Mouse (Mus musculus) right cerebral cortex, postnatal 10 days (tissue): ENCODE results near the gene Rtp2.

ENCODE experiments used
- DNase-seq, 2 experiments: peaks; one replicate each; pipeline ENCODE4 v3.0.0; 2021; ENCODE audit warnings: low spot score in 2 of 2

The Rtp2 gene

DNA sequence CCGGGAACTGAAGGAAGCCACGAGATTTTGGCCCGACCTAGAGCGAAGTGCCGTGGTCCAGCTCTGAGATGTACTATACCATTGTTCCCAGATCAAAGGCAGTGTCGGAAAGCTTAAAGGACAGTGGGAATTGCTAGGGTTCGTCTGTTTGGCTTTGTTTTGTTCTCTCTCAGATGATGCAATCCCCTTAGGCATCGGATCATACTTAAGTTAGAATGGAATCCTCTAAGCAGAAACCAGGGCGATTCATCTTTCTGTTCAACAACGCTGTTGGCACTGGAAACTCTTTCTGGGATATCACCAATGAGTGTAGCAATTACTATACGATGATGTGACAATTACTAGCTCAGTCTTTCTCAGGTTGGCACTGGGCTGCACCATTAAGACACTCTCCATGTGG lies at the start of gene Rtp2:
Gene Rtp2, minus strand, starts transcription at position 101 of the 400 bp plus-strand sequence.
- DNase-seq, result no peak

DNA sequence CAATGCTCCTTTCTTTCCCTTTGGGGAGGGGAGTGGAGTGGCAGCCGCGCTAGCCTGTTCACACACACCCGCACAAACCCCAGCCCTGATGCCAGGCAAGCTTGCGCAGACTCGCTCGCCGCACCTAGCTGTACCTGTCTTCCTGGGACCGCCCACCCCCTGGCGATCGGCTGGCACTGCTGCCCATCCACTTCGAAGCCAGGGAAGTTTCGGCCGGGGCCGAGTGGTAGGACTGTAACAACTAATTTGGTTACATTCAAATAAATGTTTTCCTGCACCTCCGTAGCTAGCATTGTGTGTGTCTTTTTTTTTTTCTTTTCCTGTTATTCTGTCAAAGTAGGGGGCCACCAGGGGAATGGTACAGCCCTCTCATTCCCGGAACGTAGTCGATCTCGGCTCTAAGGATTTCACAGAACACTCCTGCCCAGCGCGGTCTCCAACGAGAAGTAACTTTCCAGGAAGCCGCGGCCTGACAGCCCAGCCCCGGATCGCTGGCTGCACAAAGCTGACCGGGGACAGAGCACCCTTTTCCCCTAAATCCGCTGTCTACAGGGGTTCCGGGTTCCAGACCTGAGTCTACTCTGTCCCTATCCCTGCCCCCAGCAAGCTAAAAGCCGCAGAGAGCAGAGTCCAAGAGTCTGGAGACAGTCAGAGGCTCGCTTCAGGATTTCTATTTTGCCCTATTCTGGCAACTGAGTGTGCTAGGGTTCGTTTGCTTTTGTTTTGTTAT lies 49.0 kb upstream of the Rtp2 start:
- DNase-seq, result peak in 1 of 2 experiments; percentile 51

DNA sequence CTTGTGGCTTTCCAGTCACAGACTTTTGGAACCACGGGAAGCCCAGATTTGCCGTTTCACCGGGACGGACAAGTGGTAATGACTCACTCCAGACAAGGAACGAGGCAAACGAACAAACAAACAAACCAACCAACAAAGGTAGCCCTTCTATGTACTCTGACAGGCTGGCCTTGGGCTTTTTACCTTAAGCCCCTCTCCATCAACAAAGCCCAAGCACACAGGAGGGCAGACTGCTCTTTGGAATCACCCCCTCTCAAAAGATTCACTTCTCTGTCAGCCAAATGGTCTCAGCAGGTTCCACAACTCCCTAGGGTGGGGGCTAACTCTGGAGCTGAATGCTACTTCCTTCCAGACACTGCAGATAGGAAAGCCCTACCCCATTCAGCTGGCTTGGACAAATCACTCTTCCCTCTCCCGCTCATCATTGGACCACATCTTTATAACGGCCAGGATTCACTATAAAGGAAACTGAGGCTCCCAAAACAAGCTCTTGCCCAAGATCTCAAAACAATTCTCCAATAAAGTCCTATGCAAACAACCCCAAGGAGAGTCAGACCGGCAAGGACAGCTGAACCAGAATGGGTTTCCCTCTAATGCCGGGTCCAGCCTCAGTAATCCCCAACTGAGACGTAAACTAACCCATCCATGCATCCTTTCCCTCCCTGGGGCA lies 48.1 kb upstream of the Rtp2 start:
- peak in 1 of 2 experiments; percentile 20 for DNase-seq

DNA sequence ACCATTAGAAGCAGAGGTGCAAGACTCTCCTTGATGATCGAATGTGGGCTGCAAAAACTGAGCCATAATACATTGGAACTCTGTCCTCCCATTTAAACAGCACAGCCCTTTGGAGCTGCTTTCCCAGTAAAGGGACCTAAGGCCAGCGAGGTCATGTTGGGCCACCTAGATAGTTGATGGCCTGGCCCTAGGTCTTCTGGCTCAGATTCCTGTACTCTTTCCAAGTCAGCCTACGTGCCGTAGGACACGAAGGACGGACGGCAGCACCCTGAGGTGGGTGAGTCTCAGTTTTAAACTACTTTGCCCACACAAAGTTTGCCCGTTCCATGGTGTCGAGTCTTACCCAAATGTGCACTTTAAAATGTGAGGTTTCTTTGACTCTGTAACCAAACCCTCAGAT lies 47.3 kb upstream of the Rtp2 start:
- no peak for DNase-seq

DNA sequence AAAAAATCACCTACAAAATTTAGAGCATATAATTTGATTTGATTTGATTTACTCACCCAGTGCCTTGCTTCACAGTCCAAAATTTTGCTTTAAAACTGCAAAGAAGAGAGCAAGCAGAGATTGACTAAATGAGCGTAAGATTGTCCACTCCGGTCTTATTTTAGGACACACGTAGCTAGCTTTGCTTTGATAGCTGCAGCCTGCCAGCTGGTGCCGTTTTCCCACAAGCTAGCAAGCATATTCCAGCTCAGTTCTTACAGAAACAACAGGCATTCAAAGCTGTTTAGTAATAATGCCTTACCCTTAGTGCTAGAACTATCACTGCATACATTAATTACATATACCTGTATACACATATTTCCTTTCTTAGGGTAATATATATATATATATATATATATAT lies 46.3 kb upstream of the Rtp2 start:
- peak in 1 of 2 experiments; percentile 71 for DNase-seq

DNA sequence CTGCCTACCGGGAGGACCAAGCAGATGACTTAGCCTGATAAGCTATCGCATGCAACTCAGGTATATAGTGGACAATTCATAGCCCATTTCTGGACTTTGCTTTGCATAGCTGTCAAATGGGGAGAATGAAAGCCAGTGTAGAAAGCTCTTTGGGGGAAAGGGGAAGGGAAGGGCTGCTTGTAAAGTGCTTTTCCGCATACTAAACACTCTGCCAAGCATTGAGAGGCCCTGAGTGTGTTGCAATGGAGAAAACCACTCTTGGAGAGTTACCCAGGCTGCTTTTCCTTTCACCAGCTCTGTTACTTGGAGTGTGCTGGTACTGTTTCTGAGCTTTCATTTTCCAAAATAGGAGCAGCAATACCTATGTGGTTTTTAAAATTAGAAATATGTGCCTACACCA lies 45.5 kb upstream of the Rtp2 start:
- no peak for DNase-seq

DNA sequence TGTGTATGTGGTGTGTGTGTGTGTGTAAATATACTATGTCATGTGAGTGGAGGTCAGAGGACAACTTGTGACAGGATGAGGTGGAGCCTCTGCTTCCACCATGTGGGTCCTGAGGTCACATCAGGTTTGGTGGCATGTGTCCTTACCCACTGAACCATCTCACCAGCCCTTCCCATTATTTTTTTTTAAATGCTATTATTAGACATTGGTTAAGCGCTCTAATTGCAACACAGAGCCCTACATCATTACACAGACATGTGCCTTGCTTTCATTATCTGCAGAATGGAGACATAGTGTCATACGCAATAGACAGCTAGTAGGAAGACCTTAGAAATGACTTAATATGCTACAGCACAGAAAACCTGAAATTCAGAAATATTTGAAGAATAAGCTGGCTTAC lies 44.0 kb upstream of the Rtp2 start:
- no peak for DNase-seq

DNA sequence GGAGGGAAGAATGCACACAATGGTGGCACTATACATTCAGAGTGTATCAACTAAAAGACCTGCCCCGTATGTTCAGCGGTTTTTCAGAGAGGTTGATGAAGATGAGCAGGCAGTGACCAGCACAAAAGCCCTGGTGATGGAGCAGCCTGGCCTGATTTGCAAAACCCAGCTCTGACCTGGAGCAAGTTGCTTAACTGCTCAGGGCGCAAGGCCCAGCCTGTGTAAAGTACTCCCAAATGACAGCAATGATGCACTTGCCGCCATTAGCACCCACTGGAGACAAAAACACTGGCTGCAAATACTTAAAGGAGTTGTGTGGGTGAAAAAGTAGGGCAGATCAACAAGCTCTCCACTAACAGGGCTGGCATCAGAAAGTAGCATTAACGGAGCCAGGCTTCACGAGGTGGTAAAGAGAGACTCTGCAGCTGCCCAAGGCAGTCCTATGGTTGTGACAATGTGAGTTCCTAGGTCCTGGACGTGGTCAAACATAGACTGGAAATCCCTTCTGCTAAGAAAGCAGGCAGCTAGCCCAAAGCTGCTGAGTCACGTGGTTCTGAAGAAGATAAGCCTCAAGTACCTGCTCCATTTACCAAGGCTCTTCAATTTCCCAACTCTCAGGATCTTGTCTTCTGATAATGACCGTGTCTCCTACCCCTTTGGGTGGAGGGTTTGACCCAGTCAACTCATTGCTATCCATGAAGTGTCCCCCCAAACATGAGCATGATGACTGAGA lies 41.6 kb upstream of the Rtp2 start:
- no peak for DNase-seq

DNA sequence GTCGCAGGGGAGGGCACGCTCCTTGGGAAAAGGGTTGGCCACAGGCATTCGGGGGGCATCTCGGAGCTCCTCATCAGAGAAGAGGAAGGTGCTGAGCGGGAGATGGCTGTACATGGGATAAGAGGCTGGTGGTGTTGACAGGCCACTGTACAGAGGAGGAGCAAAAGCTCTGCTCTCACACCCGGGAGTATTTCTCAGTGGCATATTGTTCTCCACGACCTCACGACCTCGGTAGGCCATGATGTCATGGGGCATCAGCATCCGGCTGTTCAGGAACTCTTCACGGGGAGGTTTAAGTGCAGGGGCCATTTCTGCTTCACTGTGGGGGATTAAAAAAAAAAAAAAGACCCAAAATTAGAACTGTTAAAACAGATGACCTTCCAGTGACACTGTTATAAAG lies 40.7 kb upstream of the Rtp2 start:
- no peak for DNase-seq

DNA sequence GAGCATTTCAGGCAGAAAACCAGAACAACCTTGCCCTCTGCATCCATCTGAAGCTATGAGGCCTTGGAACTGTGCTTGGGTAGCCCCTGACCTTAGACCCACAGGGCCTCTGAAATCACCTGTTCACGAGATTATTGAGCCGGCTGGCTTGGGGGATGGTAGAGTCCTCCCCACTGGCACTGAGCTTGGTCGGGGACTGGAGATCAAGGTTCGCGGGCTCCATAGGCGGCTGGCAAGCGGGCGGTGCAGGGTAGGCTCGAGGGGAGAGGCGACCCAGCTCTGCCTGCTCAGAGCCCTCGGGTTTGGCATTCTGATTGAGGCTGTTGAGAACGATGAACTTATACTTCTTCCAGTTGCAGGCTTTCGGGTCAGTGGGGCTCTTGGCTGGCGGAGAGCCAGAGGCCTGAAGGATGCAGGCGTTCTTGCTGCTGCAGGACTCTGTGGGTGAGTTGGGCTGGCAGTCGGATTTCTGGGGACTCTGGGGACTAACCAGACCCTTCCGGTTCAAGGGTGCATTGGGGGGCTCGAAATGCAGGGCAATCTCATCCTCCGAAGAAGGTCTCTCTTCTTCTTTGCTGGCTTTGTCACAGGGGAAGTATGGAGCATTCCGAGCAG lies 40.0 kb upstream of the Rtp2 start:
- DNase-seq, result no peak

DNA sequence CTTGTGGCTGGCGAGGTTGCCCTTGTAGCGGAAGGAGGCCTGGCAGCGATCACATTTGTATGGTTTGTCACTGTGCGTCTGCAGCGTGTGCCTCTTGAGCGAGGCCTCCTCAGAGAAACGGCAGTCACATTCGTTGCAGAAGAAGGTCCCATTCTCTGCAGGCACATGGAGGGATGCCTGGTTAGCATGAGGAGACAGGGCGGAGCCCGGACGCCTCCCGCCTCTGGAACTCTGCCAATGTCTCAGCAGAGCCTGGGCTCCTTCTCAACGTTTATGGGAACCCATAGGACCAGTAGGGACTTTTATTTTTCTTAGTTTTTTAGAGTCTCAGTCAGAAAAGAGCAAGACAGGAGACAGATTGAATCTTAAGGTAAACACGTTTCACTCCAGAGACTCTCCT lies 37.7 kb upstream of the Rtp2 start:
- no peak for DNase-seq

DNA sequence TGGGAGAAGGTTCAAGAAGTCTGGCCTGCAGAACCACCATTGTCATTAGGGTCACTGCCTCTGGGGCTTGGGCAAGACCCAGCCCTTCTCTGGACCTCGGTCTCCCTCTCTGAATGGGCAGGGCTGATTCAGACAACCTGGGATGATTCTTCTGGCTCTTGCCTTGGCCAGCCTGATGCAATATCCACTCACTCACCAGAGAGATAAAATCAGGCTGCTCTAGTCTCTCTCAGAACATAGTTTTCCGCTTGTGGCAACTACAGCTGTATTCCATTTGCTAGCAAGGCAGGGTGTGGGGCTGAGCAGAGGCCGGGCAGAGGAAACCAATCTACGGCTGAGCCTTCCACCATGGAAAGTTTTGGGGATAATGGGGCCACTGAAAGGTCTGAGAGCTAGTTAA lies 36.7 kb upstream of the Rtp2 start:
- no peak for DNase-seq

DNA sequence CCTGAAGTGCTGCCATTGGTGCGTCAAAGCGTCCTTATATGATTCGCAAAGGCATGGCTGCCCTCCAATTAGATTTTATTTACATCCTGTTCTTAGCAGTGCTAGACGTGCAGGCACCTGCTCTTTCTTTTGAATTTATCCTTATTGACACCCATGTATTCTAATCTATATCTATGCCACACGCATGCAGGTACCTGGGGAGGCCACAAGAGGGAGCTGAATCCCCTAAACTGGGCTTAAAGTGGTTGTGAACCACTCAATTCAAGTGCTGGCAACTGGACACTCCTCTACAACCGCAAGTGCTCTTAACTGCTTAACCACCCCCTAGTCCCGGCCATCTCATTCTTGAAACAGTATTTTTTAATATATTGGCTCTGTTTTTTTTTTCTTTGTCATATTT lies 35.1 kb upstream of the Rtp2 start:
- DNase-seq, result no peak

DNA sequence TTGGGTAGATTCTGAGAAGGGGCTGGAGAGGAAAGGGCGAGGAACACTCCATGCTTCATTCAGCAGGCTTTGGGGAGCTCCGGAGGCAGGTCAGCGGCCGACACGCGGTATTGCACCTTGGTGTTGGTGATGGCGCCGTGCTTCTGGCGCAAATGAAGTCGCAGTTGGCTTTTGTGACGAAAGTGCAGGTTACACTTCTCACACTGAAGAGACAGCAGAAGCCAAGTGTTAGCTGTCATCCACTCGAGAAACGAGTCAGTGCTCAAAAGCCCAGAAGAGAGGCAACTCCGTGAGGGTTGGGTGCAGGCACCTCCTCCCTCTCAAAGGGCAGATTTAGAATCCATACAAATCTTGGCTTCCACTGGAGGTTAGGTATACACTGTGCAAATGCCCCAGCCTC lies 33.9 kb upstream of the Rtp2 start:
- DNase-seq, result no peak

DNA sequence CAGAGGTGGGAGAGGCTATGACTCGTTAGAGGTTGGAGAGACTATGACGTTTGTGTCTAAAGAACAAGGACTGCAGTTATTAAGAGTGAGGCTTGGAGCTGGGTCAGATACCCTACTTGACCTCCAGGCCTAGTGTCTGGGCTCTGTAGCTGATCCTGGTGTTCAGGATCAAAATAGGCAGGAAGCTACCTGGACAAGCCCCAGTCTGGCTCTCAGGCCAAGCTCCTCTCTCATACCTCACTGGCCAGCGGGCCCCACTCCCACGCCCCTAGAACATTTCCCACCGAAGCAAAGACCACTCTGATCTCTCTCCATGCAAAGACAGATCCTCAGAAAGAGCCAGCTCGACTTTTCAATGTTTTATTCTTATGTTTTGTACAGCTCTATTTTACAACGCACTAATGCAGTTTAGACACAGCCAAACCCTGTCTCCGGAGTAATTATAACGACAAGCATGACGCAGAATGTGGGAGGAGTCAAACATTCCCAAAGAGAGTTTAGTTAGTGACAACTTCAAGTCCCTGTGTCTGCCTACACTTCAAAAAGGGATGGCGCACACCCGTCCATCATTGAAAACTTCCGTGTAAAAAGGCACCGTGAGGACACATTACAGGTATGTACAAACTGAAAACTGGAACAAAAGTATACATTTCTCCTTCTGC lies 32.6 kb upstream of the Rtp2 start:
- DNase-seq, result no peak

DNA sequence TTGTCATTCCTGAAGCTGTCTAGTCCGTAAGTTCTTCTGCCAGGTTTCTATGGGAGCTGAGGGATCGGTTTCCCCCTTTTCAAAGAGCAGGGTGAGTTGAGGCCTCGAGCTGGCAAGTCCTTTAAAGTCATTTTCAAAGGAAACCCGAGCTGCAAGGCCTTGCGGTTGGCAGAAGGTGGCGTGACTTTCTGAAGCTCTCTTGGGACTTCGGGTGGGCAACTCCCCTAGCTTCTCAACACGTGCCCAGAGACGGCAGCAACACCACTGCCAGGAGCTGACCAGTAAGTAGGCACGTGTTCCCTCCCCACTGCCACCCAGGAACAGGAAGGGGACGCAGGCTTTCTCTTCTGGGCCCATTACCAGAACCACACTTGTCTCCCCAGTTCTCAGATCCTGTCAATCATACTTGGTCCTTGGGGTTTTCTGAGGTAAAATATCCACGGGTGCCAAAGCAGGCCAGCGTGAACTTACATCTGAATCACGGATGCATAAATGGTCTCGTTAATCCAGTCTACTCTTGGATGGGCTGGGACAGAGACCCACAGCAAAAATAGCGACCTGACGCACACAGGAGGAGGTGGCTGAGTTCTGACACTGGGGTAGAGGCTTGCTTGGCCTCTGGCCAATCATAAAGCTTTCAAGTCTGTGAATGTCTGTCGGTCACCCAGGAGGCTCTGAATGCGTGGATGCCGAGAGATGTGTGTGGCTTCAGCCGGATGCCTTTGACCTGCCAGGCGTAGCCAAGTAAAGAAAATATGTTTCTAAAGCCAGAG lies 31.9 kb upstream of the Rtp2 start:
- DNase-seq, result peak in 1 of 2 experiments; percentile 75

DNA sequence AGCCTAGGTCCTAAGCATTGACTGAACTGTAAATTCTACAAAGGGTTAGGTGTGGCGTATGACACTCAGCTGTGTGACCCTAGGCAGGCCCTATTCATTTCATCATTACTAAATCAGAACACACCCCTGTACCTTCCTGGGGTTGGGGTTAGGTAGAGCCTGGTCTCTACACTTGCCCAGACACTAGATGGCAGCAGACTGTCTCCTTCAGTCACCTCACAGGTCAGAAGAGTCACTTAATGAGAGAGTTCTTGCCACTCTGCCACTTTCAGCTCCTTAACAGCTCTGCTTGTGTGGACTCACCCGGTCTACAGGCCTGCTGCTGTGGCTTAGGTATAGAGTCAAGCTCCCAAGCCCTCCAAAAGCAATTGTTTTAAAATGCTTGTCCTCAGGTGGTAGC lies 30.2 kb upstream of the Rtp2 start:
- DNase-seq, result no peak

DNA sequence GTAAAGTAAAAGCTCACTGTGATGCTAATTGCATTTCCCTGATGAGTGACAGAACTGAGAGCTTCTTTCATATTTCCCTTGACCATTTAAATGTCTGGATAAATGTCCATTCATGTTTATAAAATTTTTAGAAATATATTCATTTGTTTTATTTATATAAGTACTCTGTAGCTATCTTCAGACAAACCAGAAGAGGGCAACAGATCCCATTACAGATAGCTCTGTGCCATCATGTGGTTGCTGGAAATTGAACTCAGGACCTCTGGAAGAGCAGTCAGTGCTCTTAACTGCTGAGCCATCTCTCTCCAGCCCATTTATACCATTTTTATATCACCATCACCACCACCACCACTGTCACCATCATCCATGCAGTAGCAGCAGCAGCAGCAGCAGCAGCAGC lies 26.7 kb upstream of the Rtp2 start:
- DNase-seq, result no peak

DNA sequence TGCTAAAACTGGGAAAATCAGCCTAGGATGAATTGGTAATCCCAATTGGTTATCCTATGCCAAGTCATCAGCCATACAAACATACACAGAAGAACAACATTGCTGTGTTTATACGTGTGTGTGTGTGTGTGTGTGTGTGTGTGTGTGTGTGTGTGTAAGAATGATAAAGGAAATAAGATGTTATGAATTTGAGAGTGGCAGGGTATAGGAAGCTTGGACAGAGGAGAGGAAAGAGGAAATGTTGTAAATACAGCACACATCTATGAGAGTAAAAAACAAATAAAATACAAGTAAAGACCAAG lies 21.7 kb upstream of the Rtp2 start:
- DNase-seq, result no peak

DNA sequence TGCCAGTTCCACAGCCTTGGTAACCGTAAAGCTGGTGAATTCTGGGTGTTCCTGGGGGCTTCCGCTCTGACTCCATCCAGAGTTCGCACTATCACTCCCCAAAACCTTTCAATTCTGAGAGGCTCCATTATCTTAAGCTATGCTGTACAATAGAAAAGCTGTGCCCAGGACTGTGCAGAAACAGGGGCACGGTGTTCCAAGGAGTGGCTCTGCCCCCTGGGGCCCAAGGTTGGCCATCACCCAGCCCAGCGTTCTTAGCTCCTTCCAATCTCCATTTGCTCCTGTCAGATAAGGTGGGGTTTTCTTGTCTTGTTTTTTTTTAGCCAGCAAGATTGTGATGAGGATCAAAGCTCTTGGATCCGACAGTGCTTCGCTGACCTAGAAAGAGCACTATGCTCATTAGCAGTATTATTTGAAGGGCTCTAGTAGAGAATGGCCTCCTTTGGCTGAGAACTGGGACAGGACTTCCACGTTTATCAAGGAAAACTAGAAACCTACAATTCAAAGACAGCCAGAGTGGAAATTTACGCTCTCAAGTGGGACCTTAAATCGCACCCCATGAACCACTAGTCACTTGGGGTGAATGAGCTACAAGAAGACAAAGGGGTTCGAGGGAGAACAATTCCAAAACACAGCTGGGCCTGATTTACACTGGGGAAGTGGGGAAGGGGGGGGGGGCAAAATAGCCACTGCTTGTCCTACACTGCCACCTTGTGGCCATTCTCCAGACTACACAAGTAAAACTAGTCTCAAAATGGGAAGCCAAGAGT lies 21.2 kb upstream of the Rtp2 start:
- DNase-seq, result peak in 1 of 2 experiments; percentile 74
